Mouse (Mus musculus): ENCODE measurements around the gene Dthd1. TPM values are rescaled to one million over a fixed set of nuclear protein-coding genes. Genes with fewer than 3 reads are reported as not detected.

Gene Dthd1
- polyA plus RNA-seq (2015; fragmentation: Nextera tagmentation; extraction: Ambion mirVana): not detected in 2 replicates

DNA sequence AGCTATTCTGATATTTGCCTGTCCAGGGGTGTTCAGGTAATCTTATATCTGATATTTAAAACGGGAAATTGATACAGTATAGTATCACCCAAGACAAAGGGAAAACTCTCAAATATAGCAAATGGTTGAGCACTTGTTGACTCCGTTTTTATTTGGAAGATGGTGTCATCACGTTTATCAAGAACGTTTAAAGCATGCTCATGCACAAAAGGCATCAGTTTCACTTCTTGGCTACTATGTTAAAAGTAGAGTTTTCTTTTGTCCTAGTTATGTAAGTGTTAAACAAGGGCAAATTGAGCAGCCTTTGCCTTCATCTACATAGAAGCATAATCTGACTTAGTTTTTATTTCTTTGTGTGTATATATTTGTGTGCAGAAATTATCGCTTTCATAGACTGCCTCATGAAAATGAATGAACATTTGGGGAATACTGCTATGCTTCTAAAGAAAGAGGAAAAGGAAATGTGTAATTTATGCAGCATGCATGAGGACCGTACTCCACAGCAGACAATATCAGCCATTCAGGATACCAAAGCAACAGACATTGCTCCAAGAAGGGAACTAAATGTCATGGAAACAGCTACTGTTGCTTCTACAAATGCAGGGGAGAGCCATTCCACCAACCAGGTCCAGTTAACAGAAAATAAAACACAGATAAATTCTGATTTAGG is at the start of gene Dthd1:
Gene Dthd1 (plus strand): TSS at position 422 of the 670 bp plus-strand sequence.
- no peaks in the 10 kb centered on the region for H3K27me3 ChIP-seq
- H3K4me2 ChIP-seq: no peak within 1 kb of the TSS
- ATAC-seq (ENCODE audit: low FRiP score, low read depth): peak; percentile 79; the same call in 1 of the 2 replicates
- H3K27ac ChIP-seq (replicated peaks): peak within 1 kb of the TSS; percentile 45
- no peaks in the 10 kb centered on the region for H3K4me1 ChIP-seq (replicated peaks)
- 0 out of 2 replicates have a peak, but pooled peaks cover 6% of the 10 kb centered on the region for H3K9me3 ChIP-seq
- H3K9ac ChIP-seq: no peak within 1 kb of the TSS
- no peaks in the 10 kb centered on the region for H3K36me3 ChIP-seq
- 54% methylated on average over 6 of the region's 6 CpGs for WGBS
- H3K4me3 ChIP-seq: no peak within 1 kb of the TSS

DNA sequence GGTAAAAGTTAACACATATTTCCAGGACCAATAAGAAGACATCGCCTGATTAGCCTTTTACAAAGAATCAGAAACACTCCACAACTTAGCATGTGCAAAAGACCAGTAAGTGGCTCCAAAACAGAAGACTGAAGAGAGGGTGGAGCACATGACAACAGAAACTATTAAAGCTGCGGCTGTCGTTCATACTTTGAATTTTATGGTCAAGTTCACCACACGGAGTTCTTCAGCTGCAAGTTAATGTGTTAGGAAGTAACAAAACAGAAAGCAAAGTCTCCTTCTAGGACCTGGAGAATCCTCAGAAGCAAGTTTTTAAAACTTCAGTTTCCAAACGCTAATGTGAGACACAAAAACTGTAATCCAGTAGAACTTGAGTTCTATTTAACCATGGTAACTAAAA is 49.5 kb upstream of the Dthd1 start:
- Histone ChIP-seq H3K4me3 (0 out of 2 replicates have a peak overlapping the region, but pooled peaks have one; percentile 75), H3K4me2 (peak overlapping the region; percentile 93), H3K27me3 (no peaks in the 10 kb centered on the region), H3K9ac (no peak overlapping the region), H3K9me3 (no peaks in the 10 kb centered on the region), H3K4me1 (replicated peaks) (peaks cover 10% of the 10 kb centered on the region), H3K36me3 (no peaks in the 10 kb centered on the region), H3K27ac (replicated peaks) (no peak overlapping the region)
- ATAC-seq (ENCODE audit: low FRiP score, low read depth): no peak
- 81% methylated on average over 5 of the region's 5 CpGs for WGBS

DNA sequence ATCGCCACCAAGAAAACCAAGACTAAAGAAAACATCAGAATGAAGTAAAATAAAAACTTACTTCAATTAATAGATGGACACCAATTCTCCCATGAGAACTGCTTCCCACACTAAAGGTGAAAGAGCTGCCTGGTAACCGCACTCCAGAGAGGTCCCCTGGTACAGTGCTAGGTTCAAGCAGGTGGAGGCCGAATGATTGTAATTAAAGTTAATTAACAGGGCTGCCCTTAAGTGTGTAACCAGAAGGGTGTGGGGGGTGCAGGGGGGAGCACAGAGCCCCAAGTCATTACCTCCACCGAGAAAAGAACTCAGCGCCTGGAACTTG is 48.2 kb upstream of the Dthd1 start:
- 14% methylated on average over 5 of the region's 5 CpGs for WGBS
- Histone ChIP-seq H3K4me1 (replicated peaks) (peaks cover 10% of the 10 kb centered on the region), H3K4me3 (peak overlapping the region; percentile 75), H3K36me3 (no peaks in the 10 kb centered on the region), H3K4me2 (peak overlapping the region; percentile 93), H3K9ac (peak overlapping the region; percentile 64), H3K27ac (replicated peaks) (no peak overlapping the region), H3K9me3 (no peaks in the 10 kb centered on the region), H3K27me3 (no peaks in the 10 kb centered on the region)
- ATAC-seq (ENCODE audit: low FRiP score, low read depth): peak; percentile 40; the same call in 1 of the 2 replicates

DNA sequence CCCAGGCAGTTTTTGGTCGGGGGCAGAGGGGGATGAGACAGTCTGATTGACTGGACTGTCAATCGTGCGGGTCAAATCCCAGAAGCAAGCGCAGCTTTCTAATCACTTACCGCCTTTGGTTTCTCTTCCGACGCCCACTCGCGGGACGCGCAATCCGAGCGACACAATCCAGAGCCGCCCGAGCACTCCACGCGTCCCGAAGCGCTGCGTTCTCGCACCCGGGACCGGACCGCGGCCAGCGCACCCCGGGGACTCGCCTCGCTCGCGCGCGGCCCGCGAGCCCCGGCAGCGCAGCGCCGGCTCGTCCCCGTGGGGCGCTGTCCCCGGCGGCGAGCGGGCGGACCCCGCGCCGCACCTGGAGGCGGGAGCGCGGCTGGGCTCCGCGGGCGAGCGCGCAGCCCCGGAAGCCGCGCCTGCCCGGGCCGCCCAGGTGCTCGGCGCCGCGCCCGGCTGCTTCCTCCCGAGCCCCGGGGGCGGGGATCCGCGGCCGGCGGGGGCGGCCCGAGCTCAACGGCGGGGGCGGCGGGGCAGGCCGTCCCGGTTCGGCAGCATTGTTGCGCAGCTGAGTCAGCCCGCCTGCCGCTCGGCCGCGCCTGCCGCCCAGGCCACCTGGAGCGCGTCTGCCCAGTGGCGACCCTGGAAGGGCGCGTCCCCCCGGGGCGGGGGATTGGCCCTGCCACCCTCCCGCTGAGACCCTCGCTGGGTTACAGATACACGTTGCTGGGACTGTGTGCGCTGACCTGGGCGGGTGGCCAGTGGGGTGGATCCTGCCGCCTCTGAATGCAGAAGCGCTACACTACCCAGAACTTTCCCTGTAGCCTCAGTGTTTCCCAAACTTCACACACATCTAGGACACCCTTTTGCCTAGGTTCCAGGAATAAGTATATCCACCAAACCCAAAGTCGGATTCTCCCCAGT is 47.6 kb upstream of the Dthd1 start, which contains the start of gene Arap2:
Gene Arap2 (minus strand): TSS at position 376 of the 918 bp plus-strand sequence.
- H3K4me3 ChIP-seq: peak within 1 kb of the TSS; percentile 75
- peak; percentile 91 for ATAC-seq (ENCODE audit: low FRiP score, low read depth)
- WGBS: under 1% methylated on average over 98 of the region's 106 CpGs
- H3K27ac ChIP-seq (replicated peaks): peak within 1 kb of the TSS; percentile 57; the same call in 1 of the 2 replicates
- H3K36me3 ChIP-seq: no peaks in the 10 kb centered on the region
- H3K4me1 ChIP-seq (replicated peaks): peaks cover 5% of the 10 kb centered on the region; the same call in 1 of the 2 replicates
- no peaks in the 10 kb centered on the region for H3K27me3 ChIP-seq
- no peaks in the 10 kb centered on the region for H3K9me3 ChIP-seq
- peak within 1 kb of the TSS; percentile 93 for H3K4me2 ChIP-seq
- peak within 1 kb of the TSS; percentile 64 for H3K9ac ChIP-seq

DNA sequence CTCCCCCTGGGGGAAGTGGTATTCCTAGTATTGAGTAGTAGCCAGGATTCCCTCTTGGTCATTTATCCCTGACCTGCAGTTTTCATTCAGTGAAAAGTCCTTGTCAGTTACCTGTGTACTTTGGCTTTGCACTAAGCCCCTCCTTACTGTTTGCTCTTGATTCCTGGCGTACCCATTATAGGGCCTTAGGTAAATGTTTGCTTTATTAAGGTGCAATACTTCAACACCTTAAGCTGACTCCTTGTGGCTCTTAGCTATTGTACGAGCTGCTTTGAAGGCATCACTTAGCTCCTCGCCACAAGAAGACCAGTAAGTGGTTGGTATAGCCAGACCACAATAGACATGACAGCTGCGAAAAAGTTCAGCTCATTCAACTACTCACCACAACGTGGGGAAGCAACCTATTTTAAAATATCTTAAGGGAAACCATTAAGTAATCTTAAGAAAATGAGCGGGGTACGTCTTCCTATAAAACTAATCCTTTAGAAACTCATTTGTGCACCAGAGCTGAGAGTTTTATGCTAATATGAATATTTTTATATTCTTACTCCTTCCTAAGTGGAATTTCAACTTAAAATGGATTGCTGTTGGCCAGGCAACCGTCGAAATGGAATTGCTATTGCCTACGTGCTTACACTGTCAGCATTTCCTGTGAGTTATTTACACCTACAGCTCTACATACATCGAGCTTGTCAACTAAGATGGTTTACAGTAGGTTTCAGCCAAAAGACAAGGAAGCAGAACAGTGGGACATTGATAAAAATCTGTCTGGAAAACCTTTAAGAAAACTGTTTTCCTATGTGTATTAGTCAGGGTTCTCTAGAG is 41.6 kb upstream of the Dthd1 start:
- ATAC-seq (ENCODE audit: low FRiP score, low read depth): no peak
- 86% methylated on average over 11 of the region's 11 CpGs for WGBS
- no peaks in the 10 kb centered on the region for H3K27me3 ChIP-seq
- H3K4me1 ChIP-seq (replicated peaks): no peaks in the 10 kb centered on the region
- H3K27ac ChIP-seq (replicated peaks): no peak overlapping the region
- no peak overlapping the region for H3K9ac ChIP-seq
- H3K4me2 ChIP-seq: no peak overlapping the region
- no peak overlapping the region for H3K4me3 ChIP-seq
- H3K9me3 ChIP-seq: no peaks in the 10 kb centered on the region
- H3K36me3 ChIP-seq: no peaks in the 10 kb centered on the region

DNA sequence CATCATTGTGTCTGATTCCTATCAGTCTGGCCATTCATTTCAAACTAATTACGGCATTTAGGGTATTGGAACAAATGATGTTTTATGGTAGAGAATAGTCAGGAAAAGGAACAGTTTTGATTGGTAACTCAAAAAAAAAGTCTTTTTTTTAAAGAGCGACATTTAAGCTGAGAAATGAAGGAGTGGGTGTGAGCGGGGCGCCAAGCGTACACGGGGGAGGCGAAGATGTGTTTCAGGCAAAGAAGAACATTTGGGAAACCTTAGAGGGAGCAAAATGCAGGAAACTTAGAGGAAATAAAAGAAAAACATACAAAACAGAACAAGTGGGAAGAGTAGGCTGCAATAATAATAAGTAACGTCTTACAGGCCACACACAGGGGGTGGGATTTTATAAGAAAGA is 35.8 kb upstream of the Dthd1 start:
- H3K4me3 ChIP-seq: no peak overlapping the region
- H3K36me3 ChIP-seq: no peaks in the 10 kb centered on the region
- no peak overlapping the region for H3K9ac ChIP-seq
- ATAC-seq (ENCODE audit: low FRiP score, low read depth): no peak
- H3K27ac ChIP-seq (replicated peaks): no peak overlapping the region
- no peaks in the 10 kb centered on the region for H3K9me3 ChIP-seq
- WGBS: 88% methylated on average over 8 of the region's 8 CpGs
- no peaks in the 10 kb centered on the region for H3K4me1 ChIP-seq (replicated peaks)
- no peak overlapping the region for H3K4me2 ChIP-seq
- no peaks in the 10 kb centered on the region for H3K27me3 ChIP-seq

DNA sequence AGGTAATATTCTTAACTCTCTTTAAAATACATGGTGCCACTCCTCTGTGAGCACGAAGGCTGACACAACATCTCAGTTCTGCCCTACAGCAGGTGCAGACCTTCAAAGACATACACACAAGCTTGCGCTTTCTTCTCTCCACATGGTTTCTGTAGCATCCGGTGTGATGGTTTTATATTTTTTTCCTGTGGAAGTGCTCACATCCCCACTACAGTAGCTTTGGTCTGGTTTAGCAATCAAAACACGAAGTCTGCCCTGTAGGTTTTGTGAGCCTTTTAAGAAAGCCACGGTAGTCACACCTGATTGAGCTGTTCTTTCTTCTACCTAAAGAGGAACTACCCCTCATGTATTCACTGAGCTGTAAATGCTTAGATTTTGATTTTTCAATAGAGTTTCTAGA is 34.9 kb upstream of the Dthd1 start:
- no peak for ATAC-seq (ENCODE audit: low FRiP score, low read depth)
- no peak overlapping the region for H3K4me2 ChIP-seq
- WGBS: 76% methylated on average over 5 of the region's 5 CpGs

DNA sequence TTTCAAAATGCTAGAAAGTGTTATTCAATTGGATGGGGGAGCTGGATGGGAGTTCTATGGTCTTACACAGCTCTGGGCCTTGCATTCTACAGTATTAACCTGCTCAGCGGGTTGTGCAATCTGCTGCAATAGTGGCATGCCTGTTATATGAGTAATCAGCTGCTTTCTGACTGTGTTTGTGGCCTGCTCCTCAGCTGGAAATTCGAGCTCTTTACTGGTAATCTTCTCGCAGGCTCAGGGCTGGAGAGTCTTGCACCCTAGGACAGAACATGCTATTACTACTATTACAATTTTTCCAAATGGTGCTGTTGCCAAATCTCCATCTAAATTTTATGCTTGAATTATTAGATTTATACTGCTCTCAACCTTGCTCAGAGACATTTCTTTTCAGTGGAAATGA is 26.8 kb upstream of the Dthd1 start:
- 95% methylated on average over 3 of the region's 3 CpGs for WGBS
- Histone ChIP-seq H3K9me3 (no peaks in the 10 kb centered on the region), H3K9ac (no peak overlapping the region), H3K27ac (replicated peaks) (no peak overlapping the region), H3K27me3 (no peaks in the 10 kb centered on the region), H3K4me3 (no peak overlapping the region), H3K4me1 (replicated peaks) (no peaks in the 10 kb centered on the region), H3K36me3 (no peaks in the 10 kb centered on the region), H3K4me2 (no peak overlapping the region)
- ATAC-seq (ENCODE audit: low FRiP score, low read depth): no peak

More for the DNA sequence above, 34.9 kb upstream of the Dthd1 start:
- Histone ChIP-seq H3K9me3 (no peaks in the 10 kb centered on the region), H3K9ac (no peak overlapping the region), H3K36me3 (no peaks in the 10 kb centered on the region), H3K4me1 (replicated peaks) (no peaks in the 10 kb centered on the region), H3K27me3 (no peaks in the 10 kb centered on the region), H3K27ac (replicated peaks) (no peak overlapping the region), H3K4me3 (no peak overlapping the region)

DNA sequence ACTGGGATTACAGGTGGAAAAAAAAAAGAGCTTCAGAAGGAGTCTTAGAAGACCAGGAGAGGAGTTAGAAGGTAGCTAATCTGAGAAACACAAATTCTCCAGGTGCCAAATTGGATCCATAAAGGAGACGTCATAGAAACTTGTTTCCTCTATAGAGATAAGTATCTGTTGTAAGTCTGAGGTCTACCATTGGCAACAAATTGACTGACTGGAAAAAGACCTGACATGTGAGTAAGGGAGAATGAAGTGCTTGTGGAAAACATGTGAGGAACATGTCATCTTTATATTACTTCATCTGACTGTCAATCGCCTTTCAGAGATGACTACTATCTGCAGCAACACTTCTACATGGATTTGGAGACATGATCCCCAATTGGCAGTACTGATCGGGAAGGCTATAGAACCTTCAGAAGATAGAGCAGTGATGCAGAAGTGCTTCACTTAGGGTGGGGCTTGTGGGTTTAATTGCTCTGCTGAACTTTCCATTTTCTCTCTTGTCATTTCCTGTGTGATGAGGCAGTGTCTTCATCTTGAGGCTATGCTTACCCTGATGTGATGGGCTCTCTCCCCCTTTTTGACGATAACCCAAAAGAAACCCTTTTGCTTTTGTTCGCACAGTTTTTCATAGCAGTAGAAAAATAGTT is 22.6 kb upstream of the Dthd1 start:
- Histone ChIP-seq H3K36me3 (no peaks in the 10 kb centered on the region), H3K9me3 (no peaks in the 10 kb centered on the region), H3K4me1 (replicated peaks) (no peaks in the 10 kb centered on the region), H3K9ac (no peak overlapping the region), H3K27ac (replicated peaks) (no peak overlapping the region), H3K27me3 (no peaks in the 10 kb centered on the region), H3K4me3 (no peak overlapping the region), H3K4me2 (no peak overlapping the region)
- 98% methylated on average over 5 of the region's 5 CpGs for WGBS
- no peak for ATAC-seq (ENCODE audit: low FRiP score, low read depth)

DNA sequence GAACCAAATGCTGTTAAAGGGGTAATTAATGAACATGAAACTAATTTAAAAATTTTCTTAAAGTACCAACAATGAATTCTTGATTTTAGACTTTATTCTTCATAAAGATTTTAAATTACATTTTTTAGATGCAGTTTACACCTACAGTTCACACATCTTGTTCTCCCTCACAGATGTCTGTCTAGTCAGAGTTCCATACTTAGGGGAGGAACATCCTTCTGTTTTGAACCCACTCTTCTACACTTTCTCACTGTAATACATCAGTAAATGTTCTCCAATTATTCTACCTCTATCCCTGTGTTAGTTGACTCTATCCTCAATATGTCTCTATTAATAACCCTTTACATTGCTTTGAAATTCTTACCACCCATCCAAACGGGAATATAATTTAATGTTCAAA is 20.8 kb upstream of the Dthd1 start:
- Histone ChIP-seq H3K4me2 (no peak overlapping the region), H3K36me3 (no peaks in the 10 kb centered on the region), H3K4me1 (replicated peaks) (no peaks in the 10 kb centered on the region), H3K9me3 (no peaks in the 10 kb centered on the region), H3K27ac (replicated peaks) (no peak overlapping the region), H3K27me3 (no peaks in the 10 kb centered on the region), H3K9ac (no peak overlapping the region), H3K4me3 (no peak overlapping the region)
- WGBS: 90% methylated on average over 1 of the region's 1 CpGs
- no peak for ATAC-seq (ENCODE audit: low FRiP score, low read depth)

DNA sequence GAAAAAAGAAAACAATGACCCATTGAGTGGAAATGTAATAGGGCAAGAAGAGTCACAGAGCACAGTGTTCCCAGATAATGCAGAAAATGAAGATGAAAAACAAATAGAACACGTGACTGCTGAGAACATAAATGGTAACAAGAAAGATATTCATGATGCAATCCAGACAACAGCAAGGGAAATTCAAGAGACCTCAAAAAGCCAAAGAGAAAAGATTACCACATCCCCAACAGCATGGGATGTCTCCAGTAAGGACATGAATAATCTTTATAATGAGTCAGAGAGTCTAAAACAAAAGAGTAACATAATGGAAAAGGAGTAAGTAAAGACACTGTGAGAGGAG is 420 bp downstream of the Dthd1 start:
- H3K36me3 ChIP-seq: no peaks in the 10 kb centered on the region
- H3K27ac ChIP-seq (replicated peaks): peak overlapping the region; percentile 45
- no peak overlapping the region for H3K4me2 ChIP-seq
- no peaks in the 10 kb centered on the region for H3K4me1 ChIP-seq (replicated peaks)
- peak; percentile 54; the same call in 1 of the 2 replicates for ATAC-seq (ENCODE audit: low FRiP score, low read depth)
- no peaks in the 10 kb centered on the region for H3K27me3 ChIP-seq
- H3K9ac ChIP-seq: no peak overlapping the region
- H3K9me3 ChIP-seq: 0 out of 2 replicates have a peak, but pooled peaks cover under 1% of the 10 kb centered on the region
- 44% methylated on average over 1 of the region's 1 CpGs for WGBS
- H3K4me3 ChIP-seq: no peak overlapping the region

All from hindbrain, embryonic 15.5 days (tissue).